Mouse (Mus musculus) neutrophil, adult 5-6 weeks (primary cell): ENCODE measurements around the gene Ppfia1. TPM values are rescaled to one million over a fixed set of nuclear protein-coding genes. Genes with fewer than 3 reads are reported as not detected.

Experiments used
- ATAC-seq: fragments of 151-379, 151-347 bp; 2 replicates; pipeline ENCODE4 v1.8.0; 2017; ENCODE audit warnings: mild to moderate bottlenecking, moderate TSS enrichment; ENCODE audit not compliant: insufficient number of reproducible peaks, poor library complexity, low FRiP score, severe bottlenecking; ENCODE audit errors: extremely low read depth
- total RNA-seq: library from RNA; stranded (forward); fragments of 200-1000 nt; gene quantifications from 2 replicates; pipeline ENCODE4 v1.2.3, GENCODE M21; 2017

Ppfia1 gene
- total RNA-seq, result 66.3 and 69.1 TPM in 2 replicates

DNA sequence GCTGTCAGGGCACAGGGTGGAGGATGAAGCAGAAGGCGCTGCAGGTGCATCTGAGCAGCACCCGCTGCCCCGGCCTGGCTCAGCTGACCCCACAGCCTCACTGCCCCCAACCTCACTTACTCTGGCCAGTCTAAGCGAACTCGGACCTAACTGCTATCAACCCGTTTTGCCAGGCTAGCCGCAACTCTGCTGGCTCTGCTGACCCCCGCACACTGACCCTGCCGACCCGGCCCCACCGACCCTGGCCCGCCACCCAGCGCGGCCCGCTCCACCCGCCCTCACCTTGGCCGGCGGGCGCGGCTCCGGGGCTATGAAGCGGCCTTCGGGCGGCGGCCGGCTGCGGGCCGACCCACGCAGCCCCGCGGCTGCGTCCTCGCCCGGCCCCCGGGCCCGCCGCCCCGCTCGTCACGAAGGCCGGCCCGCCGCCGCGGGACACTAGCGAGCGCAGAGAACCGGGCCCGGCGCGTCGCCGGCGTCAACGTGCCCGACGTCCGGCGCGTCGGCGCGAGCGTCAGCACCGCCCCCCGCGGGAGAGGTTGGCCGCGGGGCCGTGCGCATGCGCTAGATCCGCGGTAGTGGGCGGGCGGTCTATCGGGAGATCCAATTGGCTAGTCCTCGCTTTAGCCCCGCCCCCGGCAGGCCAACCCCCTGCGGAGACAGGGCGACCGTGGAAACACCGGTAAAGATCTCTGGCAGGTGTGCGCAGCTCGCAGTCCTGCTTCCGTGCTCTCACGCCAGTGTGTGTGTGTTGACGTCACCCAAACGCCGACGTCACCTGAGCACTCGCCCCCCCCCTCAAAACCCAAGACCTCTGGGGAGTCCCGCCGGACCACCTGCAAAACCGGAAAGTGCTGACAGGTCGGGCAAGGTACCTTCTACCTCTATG lies at the start of gene Ppfia1:
Gene Ppfia1, minus strand, starts transcription at position 493 of the 886 bp plus-strand sequence.
- ATAC-seq, result peak; percentile 94

DNA sequence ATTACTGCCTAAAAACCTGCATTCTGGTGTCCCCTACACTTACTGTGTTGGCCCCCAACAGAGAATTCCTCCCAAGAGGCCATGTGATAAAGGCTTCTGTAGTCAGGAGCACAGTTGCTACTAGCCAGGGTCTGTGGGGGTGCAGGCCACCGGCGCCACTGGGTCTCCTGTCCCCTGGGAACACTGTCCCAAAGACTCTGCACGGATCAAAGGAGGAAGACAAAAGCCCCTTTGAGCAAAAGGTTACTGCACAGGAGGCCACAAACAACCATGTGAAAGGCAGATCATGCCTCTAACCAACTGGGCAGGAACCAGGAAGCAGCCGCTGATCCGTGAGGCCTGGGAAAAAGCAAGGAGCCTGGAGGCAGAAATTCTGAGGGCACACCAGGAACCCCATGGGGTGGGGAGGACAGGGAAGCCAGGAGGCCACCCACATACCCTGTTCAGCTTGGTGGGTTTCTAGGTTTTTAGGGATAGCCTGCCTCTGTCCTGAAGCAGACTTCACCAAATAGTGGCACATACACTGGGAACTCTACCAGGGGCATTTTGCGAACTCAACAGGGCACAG lies 46.9 kb upstream of the Ppfia1 start:
- no peak for ATAC-seq

DNA sequence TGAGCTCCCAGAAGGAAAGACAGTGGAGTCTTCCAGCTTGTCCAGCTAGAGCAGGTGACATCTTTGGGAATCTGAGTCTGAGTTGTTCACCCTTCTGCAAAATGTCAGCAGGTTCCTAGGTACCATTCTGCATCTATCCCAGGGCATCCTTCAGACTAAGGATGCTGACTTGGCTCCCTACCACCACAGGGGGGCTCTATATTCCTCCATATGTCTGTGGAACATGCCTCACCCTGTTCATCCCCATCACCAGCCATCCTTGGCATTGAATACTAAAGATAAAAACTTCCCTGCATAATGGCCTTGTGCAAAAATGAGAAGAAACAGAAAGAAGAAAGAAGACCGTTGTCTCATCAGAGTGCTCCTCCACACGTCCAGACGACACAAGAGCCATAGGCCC lies 36.0 kb upstream of the Ppfia1 start:
- ATAC-seq, result no peak

DNA sequence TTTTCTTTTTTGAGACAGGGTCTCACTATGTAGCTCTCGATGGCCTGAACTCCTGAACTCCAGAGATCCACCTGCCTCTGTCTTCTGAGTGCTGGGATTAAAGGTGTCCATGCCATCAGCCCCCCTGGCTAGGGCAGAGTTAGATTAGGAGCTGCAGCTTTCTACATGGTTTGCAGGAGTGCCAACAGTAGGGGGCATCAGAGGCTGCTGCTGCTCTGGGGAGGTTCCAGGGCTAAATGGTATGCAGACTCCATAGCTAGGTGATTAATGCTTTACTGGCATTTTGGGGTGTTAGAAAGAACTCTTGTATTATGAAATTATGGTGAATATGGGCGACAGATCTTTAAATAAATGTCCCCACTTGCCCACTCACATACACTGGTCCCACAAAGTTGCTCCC lies 33.8 kb upstream of the Ppfia1 start:
- ATAC-seq, result no peak

DNA sequence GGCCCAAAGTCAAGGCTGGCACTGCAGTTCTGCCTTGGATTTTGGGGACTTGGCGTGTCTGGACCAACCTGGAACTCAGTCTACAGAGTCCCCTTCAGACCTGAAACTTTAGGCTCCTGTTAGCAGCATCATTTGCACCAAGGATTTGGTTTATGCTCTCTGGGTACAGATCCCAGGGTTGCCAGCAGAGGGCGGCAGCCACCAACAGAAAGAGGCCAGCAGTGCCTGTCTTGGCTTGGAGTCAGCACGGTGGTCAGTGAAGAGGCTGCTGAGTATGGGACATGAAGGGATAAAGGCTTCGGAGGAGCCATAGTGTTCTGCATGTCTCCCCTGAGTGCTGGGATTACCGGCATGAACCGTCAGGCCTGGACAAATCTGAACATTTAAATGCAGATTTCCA lies 32.1 kb upstream of the Ppfia1 start:
- ATAC-seq, result no peak

DNA sequence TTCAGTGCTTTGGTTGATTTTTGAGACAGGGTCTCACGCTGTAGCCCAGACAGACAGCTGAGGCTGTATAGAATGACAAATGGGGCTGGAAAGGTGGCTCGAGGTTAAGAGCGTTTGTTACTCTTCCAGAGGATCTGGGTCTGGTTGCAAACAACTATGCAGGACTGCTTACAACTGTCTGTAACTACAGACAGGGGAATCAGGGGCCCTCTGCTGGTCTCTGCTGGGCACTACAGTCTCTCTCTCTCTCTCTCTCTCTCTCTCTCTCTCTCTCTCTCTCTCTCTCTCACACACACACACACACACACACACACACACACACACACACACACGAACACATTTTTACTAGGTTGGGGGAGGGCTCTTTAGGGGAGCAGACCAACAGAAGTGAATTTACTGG lies 30.1 kb upstream of the Ppfia1 start:
- peak; percentile 37; the same call in 1 of the 2 replicates for ATAC-seq

DNA sequence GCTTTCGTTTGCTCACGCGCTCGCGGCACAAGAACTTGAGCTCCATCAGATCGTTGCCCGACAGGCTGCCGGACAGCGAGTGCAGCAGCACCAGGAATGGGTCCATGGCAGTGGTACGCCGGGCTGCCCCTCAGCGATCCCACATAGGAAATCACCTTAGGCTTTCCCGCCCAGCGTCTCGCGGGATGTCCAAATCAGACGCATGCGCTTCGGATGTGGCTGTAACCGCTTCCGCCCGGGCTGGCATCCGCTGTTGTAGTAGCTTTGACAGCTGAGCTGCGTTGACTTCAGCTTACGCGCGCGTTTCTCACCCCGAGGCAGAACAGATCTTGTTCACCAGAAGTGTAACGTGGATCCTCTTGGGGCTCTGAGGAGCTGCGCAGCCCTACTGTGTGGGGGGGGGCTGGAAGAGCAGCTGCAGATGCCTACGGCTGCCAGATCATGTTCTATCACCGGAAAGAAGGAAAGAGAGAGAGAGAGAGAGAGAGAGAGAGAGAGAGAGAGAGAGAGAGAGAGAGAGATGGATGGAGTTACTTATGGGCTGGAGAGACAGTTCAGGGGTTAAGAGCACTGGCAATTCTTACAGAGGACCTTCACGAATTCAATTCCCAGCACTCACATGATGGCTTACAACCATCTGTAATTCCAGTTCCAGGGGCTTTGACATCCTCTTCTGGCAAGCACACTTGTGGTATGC lies 28.9 kb upstream of the Ppfia1 start, which contains the start of gene Fadd:
Gene Fadd, minus strand, starts transcription at position 180 of the 697 bp plus-strand sequence.
- peak; percentile 70 for ATAC-seq

DNA sequence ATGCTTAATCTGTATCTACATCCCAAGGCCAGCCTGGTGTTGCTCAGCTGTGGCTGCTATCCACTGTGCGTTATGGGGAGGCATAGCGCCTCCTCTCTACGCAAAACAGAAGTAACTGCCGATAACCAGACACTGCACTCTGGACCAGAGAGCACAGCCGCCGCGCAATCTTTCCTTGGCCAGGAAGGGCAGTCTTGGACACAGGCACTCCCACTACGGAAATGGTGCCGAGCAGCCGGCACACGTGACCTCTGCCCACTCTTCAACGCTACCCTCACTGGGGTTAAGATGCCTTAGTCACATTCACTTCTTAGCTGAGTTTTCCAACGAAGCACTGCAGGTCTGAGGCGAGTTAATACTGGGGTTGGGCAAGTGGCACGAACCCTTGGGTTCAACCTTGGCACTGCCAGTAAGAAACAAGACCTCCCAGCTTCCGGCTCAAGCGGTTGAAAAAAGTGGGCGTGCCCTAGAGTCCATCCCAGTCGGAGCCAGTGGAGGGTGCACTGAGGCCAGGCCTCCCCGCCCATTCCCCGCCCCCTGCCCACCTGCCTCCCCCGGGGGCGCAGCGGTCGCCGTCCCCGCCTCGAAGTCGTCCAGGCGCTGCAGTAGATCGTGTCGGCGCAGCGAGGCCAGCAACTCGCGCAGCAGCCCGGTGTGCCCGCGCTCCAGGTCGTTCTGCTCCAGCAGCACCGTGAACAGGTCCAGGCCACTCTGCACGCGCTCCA lies 28.2 kb upstream of the Ppfia1 start:
- ATAC-seq, result peak; percentile 49

DNA sequence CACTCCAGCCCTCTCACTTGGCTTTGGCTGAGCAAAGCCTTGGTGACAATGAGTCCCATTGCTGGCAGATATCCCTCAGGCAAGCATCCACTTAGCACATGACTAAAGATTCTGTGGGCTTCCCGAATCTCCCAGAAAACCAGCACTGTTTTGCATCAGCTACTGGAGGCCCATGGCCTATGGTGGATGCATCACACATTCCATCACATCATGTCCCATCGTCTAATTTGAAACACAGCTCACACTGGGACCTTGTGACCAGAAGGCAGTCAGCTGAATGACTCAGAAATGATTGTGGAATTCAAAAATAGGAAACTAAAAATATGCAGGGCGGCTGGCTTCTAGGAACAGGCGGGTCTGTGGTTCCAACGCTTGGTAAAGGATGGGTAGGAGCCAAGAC lies 24.3 kb upstream of the Ppfia1 start:
- ATAC-seq, result no peak

DNA sequence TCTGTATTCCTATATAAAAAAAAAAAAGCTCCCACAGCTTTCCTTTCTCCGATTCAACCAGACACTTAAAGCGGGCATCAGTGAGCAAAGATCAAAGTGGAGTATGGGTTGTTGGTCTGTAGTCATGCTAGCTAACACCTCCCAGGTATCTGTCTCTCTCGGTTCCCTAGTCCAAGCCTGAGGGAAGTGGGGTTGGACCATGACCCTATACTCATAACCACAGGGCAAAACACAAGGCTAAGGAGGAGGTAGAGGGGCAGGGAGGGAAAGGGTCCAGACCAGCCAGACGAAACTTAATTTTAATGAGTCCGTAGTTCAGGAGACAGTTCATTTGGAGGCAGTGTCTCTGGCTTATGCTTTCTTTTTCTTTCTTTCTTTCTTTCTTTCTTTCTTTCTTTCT lies 18.7 kb upstream of the Ppfia1 start:
- no peak for ATAC-seq

DNA sequence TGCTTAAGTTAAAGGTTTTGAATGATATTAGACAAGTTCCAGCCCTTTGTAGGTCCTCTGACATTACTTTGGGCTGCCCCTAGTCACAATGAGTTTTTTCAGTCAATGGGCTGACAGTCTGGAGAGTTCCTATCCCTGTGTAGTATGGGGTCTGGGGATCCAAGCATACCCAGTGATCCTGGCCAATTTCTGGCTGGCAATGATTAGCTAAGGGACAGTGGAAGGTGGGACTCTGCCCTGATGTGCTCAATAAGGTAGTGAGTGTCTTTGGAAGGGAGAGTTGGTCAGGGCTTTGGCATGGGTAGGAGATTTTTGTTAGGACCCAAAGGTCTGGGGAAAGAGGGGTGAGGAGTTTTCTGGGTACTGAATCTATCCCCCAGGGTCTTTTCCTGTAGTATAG lies 18.1 kb upstream of the Ppfia1 start:
- ATAC-seq, result no peak

DNA sequence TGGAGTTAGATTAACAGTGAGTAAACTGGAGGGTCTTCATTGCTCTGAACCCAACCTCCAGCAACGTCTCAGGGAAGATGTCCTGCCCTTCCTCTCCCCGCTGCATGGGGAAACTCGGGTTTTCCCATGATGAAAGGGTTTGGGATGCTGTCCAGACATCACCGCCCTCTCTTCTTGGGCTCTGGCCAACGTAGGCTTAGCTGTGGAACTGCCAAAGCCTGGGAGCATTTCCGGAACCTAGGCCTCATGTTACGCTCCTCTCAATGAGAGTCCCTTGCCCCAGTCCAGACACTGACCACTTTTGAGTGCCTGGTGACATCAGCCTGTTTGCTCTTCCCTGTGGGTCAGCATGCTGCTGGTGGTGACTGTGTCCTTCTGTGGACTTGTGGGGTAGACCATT lies 15.9 kb upstream of the Ppfia1 start:
- no peak for ATAC-seq

DNA sequence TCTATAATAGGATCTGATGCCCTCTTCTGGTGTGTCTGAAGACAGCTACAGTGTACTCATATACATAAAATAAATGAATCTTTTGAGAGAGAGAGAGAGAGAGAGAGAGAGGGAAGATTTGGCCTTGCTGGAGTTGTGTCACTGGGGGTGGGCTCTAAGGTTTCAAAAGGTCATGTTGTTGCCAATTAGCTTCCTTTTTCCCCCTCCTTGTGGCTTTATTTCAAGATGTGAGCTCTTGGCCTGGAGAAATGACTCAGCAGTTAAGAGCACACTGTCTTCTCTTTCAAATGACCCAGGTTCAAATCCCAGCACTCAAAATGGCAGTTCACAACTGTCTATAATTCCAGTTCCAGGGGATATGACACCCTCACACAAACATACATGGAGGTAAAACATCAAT lies 14.6 kb upstream of the Ppfia1 start:
- ATAC-seq, result no peak

DNA sequence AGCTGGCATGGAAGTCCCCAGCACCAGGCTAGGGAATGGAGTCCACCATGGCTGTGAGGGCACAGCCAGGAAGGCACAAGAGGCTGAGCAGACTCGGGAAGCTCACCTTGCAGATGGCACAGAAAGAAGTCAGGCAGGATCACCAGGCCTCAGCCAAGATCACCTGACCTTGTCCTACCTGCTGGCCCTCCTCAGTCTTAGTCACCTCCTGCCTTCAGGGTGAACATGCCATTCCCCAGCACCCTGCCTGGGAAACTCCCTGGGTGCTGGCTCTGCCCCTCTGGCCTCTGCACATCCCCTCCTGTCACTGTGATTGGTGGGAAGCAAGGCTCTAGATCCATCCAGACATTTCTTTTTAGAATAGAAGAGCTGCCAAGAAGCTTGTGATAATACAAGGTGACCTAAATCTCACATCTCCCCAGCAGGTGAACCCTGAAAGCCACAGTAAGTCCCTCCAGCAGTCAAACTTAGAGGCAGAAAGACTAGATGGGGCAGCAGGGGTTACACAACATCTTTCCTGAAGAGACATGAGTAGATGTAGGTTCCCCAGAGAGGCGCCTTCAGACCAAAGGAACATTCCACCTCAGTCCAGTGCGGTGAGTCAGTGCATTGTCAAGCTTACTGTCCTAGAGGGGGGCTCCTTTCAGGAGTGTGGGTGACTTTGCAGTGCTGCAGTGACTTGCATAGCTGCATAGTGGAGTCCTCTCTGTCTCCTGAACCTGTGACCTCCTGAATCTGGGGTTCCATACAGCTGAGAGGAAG lies 13.6 kb upstream of the Ppfia1 start:
- ATAC-seq, result no peak

DNA sequence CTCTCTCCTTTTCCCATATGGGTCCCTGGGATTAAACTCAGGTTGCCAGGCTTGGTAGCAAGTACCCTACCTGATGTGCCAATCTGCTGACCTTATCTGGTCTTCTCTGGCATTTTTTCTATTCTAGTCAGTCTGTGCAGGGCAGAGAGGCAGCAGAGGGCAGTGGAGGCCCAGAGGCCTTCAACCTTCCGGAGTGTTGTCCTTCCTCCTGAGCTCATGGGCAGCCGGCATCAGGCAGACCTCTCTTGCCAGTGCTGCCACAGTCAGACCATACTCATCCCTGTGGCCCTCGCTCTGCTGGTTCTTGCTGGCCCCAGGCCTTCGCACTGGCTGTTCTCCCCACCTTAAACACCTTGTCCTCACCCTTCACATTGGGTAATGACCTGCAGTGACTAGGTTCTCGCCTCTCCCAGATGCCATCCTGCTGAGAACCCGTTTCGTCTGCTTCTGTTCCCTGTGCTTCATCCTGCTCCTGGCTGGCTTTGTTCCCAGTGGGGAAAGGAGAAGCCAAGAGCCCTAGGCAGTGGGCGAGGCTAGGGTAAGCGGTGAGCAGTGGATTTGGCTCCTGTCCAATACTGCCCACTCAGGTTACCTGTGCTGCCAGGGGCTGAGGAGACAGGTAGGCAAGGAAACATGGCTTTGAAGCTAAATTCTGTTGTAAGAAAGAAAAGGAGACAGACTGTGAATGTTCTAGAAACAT lies 10.1 kb upstream of the Ppfia1 start:
- no peak for ATAC-seq

DNA sequence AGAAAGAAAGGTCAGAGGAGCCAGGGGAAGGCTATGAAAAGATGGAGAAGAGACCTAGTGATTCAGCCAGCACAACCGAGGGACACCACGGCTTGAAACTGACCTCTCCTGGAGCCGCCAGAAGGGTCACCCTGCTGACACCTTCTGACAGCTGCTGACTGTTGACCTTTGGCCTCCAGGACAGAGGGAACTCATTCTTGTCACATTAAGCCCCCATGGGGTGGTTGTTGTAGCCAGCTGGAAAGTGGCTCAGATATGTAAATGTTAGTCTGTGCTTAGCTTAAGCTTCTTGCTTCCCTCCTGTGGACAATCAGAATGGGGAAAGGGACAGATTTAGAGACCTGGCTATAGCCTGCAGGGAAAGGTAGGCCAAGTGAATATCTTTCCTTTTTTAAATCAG lies 8.5 kb upstream of the Ppfia1 start:
- ATAC-seq, result no peak

DNA sequence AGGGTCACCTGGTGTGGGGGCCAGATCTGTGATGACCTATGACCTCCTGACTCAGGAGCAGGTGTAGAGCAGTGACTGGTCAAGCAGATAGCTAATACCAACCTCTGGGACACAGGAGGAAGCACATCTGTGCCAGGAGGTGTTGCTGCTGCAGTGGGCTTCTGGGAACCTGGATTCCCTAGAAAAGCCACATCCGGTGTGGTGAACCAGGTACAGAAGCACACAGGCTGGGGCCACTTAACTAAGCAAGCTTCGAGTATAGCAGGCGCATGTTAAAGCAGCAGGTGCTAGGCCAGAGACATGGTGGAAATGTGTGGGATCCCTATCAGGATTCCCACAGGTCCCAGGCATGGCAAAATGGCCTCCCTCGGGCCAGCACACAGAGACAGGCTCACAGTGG lies 7.1 kb upstream of the Ppfia1 start:
- no peak for ATAC-seq

DNA sequence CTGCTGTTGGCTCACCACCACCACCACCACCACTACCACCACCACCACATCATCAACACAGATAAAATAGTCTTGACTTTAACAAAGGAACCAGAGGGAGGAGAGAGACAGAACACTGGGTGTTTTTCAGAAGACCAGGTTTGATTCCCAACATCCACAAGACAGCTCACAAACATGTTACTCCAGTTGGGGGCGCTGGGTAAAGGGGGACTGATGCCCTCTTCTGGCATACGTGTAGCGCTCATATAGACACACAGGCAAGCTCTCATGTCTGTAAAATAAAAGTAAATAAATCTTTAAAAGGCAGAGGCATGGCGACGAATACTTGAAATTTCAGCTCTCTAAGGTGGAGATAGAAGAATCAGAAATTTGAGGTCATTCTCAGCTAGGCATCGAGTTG lies 5.0 kb upstream of the Ppfia1 start:
- ATAC-seq, result no peak
